Mouse (Mus musculus) layer of hippocampus, postnatal 36 days (tissue): ENCODE measurements around the gene Rbm28. TPM values are rescaled to one million over a fixed set of nuclear protein-coding genes. Genes with fewer than 3 reads are reported as not detected.
"Not testable (repeated sequence)": the region's sequence is repeated elsewhere in the genome, so short reads cannot be mapped to it uniquely, and the experiment has no call there.

ENCODE experiments used
- DNase-seq, 2 experiments: peaks; one replicate each; pipeline ENCODE4 v3.0.0; 2022
- total RNA-seq, 2 experiments: library from RNA; stranded (reverse); gene quantifications; 2 replicates each; pipeline ENCODE4 v1.2.3; 2021

Gene Rbm28
- total RNA-seq, 2 experiments from 2014 or later: 46.1 to 53.8 TPM

DNA sequence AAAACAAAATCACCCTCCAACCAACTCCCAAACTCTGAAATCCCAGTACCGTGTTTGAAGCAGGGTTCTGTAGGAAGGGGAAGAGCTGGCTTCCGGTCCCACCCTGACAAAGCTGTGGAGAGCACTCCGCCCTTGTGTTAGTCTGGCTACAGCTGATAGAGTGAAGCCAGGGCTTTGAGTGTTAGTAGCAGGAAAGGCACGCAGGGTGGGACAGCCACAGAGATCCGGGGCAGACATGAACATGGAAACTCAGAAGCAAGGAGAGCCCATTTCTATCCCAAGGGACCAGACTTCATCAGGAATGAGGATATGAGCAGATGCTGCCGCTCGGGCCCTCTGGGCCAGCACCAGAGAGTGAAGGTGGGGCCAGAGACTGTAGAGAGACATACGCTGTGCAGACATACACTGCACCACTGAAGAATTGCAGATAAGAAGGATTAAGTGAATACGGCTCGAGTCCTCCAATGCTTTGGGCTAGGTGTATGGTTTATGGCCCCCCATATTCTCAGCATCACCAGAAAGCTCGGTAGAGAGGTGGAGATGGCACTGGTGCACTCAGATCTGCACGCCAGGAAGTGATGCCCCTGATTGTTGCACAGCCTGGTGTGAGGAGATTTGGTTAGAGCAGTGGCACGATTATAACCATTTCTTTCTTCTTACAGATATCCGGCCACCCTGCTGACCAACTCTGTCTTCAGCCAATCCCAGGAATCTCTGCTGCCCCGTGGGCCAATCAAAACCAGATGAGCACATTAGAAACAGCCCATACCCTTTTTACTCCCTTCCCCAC is 29.4 kb upstream of the Rbm28 start:
- DNase-seq: no peak

GRCm38 (mm10) chr6:29187936-29188335 is 23.1 kb upstream of the Rbm28 start:
- no peak for DNase-seq

GRCm38 (mm10) chr6:29179843-29180242 is 15.0 kb upstream of the Rbm28 start:
- peak; percentile 69 to 71 for DNase-seq

DNA sequence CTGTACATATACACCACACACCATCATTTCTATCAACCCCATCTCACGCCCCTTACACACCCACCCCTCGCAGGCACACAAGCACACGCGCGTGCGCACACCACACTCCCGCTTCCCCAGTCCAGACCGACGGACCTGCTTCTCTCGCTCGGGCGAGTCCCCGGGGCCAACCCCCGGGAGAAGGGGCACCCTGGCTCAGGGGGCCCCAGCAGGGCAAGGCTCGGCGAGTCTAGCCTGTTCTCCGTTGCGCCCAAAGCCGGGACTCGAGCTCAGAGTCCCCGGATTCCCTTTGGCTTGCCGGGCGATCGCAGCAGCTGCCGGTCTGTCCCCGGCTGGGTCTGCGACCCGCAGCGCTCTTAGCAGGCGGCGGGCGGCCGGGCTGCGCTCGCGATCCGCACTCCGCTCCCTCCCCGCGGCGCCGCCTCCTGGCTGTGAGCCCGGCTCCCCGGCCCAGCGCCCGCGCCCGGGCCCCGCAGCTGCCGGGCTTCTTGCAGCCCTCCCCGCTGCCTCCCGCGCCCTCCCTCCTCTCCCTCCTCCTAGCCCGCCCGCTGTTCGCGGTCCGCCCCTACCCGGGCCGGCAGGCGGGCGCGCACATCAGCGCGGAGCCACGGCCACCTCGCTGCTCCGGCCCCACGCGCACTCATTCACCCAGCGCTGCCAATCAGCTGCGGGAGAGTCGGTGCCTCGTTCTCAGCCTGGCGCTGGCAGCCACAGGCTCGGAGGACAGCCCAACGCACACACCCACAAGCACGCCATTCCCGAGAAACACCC is 14.3 kb upstream of the Rbm28 start, which contains the start of gene Prrt4:
Gene Prrt4, minus strand, starts transcription at position 697 of the 771 bp plus-strand sequence.
- peak; percentile 63 to 70 for DNase-seq

- no peak for DNase-seq
Measured at GRCm38 (mm10) chr6:29177901-29178879, 13.4 kb upstream of the Rbm28 start.

GRCm38 (mm10) chr6:29175113-29175512 is 10.3 kb upstream of the Rbm28 start:
- DNase-seq: no peak

GRCm38 (mm10) chr6:29174368-29174767 is 9.6 kb upstream of the Rbm28 start:
- no peak for DNase-seq

DNA sequence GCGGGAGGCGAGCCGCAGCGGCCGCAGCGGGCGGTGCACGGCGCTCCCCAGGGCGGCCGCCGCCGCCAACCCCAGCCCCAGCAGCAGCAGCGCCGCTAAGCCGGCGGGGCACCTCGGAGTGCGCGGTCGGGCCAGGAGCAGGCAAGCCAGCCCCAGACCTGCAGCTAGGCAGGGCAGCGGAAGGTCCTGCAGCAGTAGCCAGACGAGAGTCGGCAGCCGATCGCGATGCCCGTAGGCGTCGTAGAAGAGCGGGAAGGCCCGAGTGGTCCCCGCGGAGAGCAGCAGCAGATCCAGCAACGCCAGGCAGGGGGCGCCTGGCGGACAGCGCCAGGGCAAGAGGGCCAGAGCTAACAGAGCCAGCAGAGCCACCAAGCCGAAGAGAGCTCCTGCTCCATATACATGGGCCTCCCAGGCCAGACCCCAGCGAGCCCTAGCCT is 6.2 kb upstream of the Rbm28 start:
- DNase-seq: peak; percentile 65

DNA sequence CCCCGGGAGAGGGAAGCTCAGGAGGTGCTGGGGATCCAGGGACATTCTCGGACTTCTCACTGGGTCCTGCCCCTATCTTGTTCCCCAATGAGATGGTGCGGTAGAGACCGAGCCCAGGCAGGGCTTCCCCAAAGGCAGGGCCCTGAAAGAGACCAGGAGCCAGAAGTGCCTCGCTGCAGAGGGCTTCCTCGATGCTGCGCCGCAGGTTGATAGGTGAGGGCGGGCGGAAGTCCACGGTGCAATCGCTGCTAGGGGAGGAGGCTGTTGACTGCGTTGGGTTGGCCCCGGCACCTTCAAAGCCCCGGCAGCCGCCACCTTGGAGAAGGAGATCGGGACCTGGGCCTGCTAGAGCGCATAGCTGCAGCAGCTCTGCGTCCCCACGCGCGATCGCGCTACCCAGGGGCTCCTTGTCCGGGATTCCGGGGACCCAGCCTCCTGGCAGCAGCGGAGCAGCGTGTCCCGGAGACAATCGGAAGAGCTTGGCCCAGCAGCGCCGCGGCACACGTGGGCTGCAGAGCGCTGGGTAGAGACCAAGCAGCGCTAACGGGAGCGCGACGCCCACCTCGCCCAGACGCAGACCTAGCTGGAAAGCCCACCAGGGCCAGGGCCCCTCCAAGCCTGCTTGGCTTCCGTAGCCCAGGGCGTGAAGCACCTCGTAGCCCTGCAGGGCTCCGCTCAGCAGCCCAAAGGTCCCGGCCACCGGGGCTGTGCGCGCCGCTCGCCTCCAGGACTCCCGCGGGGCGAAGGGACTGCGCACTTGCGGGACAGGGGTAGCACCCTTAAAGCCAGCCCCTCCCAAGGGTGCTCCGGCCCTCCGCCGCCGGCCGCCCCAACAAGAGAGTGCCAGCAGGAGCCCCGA is 5.5 kb upstream of the Rbm28 start:
- DNase-seq: peak in 1 of 2 experiments; percentile 29

- DNase-seq: no peak
Measured at GRCm38 (mm10) chr6:29169675-29170062, 4.9 kb upstream of the Rbm28 start.

DNA sequence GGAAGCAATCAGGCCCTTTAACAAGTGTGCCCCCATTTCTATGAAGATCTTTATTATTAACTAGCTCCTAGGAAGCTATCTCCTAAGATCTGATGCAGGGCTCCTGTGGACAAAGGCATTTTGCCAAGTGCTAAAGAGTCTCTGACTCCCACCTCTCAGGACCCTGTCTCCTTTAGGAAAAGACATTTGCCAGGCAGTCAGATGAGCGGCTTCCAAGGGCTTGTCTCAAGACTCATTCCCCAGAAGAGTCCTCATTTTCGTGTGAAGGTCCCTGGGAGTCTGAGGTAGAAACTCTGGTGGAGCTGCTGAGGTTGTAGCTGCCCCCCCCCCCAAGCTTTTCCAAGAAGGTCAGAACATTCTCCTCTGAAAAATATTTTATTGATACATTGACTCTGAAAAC is 4.1 kb upstream of the Rbm28 start:
- DNase-seq: no peak

DNA sequence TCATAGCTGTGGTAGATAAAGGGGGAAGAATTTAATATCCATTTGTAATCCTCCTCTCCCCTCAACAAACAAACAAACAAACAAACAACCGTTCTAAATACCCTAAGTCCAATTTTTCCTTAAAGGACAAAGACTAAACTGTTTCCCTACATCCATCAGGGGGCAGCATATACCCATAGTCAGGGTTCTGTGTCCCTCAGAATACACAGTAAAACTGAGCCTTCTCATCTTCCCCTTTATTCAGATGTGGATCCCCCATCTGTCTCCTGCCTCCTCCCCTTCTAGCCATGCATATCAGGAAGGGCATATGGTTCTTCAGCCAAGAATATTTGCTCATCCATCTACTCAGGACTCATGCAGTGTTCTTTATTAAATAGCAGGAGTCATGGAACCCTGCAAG is 1.4 kb upstream of the Rbm28 start:
- peak in 1 of 2 experiments; percentile 50 for DNase-seq

DNA sequence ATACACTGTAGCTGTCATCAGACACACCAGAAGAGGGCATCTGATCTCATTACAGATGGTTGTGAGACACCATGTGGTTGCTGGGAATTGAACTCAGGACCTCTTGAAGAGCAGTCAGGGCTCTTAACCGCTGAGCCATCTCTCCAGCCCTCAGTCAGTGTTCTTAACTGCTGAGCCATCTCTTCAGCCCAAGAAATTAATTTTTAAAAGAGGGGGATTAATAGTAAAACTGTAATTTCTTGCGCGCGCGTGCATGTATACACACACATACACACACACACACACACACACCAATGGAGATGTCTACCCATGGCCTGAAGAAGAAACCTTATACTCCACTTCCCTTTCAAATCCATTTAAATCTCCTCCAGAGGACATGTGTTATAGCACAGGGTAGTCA is 3.5 kb downstream of the Rbm28 start:
- not testable (repeated sequence) for DNase-seq

DNA sequence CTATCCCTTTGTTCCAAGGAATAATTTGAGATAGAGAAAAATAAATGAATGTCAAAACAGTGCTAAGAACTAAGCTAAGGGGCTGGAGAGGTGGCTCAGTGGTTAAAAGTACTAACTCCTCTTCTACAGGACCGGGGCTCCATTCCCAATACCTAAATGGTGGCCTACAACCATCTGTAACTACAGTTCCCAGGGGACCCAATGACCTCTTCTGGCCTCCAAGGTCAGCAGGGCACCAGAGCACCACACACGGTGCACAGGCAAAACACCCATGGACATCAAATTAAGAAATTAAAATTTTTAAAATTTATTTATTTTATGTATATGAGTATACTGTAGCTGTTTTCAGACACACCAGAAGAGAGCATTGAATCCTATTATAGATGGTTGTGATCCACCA is 4.0 kb downstream of the Rbm28 start:
- DNase-seq: no peak

DNA sequence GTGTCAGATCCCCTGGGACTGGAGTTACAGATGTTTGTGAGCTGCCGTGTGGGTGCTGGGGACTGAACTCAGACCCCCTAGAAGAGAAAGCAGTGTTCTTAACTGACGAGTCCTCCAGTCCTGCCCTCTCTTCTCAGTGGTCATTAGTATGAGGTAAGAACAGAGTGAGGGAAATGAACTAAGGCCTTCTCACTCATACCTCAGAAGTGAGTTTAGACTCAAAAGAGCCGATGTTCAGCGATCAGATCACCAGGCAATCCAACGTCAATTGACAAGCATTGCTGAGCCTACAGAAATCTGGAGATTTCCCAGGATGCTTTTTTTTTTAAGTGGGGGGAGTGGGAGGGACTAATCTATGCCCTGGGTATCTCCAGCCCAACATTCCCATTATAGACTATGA is 8.5 kb downstream of the Rbm28 start:
- no peak for DNase-seq

GRCm38 (mm10) chr6:29150001-29150400 is 14.8 kb downstream of the Rbm28 start:
- DNase-seq: no peak

- DNase-seq: no peak
Measured at GRCm38 (mm10) chr6:29147407-29148010, 17.3 kb downstream of the Rbm28 start.

- DNase-seq: no peak
Measured at GRCm38 (mm10) chr6:29146641-29147040, 18.2 kb downstream of the Rbm28 start.

GRCm38 (mm10) chr6:29145456-29146307 is 19.1 kb downstream of the Rbm28 start:
- DNase-seq: peak; percentile 38

DNA sequence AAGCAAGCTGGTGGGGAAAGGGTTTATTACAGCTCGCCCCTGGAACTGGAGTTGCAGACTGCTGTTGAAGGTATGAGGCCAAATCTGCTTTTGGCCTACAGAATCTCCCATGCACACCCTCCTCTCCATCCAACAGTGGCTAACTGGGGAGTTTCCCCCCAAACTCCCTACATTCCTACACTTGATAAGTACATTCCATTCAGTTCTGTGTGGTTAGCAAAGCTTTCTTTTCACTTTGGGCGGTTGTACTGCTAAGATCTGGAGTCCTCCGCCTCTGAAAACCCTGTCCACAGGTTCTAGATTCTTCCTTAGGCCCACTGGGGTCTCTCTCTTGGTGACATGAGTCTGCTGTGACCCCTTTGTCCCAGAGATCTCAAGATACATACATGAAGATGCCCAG is 19.8 kb downstream of the Rbm28 start:
- DNase-seq: no peak
